Mouse (Mus musculus) testis, postnatal 14 days (tissue): ENCODE measurements at regions not wholly inside any gene's neighbourhood (a gene's known extent, or its start where the extent isn't known, plus 50 kb on each side); places are given as distances from the start of the nearest gene placed in this dataset.
"Not testable (repeated sequence)": the region's sequence is repeated elsewhere in the genome, so short reads cannot be mapped to it uniquely, and the experiment has no call there.

Experiments
- DNase-seq: peaks from one replicate; pipeline ENCODE4 v3.0.0; 2021; ENCODE audit warnings: low spot score

- peak; percentile 48 for DNase-seq
These were observed 476.1 kb upstream of the Olfr161 start for GRCm38 (mm10) chr16:3114473-3115335.

- peak; percentile 47 for DNase-seq
These were observed 475.3 kb upstream of the Olfr161 start for GRCm38 (mm10) chr16:3115336-3116112.

- peak; percentile 75 for DNase-seq
These were observed 474.7 kb upstream of the Olfr161 start for GRCm38 (mm10) chr16:3116113-3116511.

- DNase-seq, result not testable (repeated sequence)
These were observed 469.6 kb upstream of the Olfr161 start for GRCm38 (mm10) chr16:3121216-3121615.

GRCm38 (mm10) chr16:3122145-3122860, 468.5 kb upstream of the Olfr161 start:
- not testable (repeated sequence) for DNase-seq

- peak; percentile 56 for DNase-seq
These were observed 467.9 kb upstream of the Olfr161 start for GRCm38 (mm10) chr16:3122861-3123477.

- DNase-seq, result not testable (repeated sequence)
These were observed 463.5 kb upstream of the Olfr161 start for GRCm38 (mm10) chr16:3127317-3127716.
